Comparison of ENCODE assay signal across 26 mouse cellular contexts in genomic region chr2:59666533-59666932, GRCm38 (mm10).
"Had no signal": no experiment of that assay in that cellular context is flagged by ENCODE, and none has a peak within 500 bp of the region (broad histone marks: within the 10 kb centered on the region; RNA-seq: fewer than 3 reads in every experiment).

No protein-coding gene starts in this region.

- H3K9me3 ChIP-seq: heart, embryonic 10.5 days; heart, embryonic 12.5 days; hindbrain, embryonic 10.5 days; hindbrain, embryonic 12.5 days; intestine, embryonic 15.5 days; limb, embryonic 10.5 days; limb, embryonic 12.5 days; liver, embryonic 13.5 days had no signal

- H3K27ac ChIP-seq: gastrocnemius, adult 2 months; heart, embryonic 10.5 days; hindbrain, embryonic 10.5 days; hindbrain, embryonic 12.5 days; hindbrain, embryonic 14.5 days; intestine, embryonic 15.5 days; left cerebral cortex, adult 2 months; limb, embryonic 10.5 days; liver, embryonic 13.5 days had no signal

- H3K27me3 ChIP-seq: heart, embryonic 12.5 days; hindbrain, embryonic 12.5 days; intestine, embryonic 15.5 days; limb, embryonic 12.5 days; liver, embryonic 13.5 days had no signal

- H3K4me3 ChIP-seq: gastrocnemius, adult 2 months; heart, embryonic 10.5 days; heart, embryonic 12.5 days; hindbrain, embryonic 10.5 days; hindbrain, embryonic 12.5 days; intestine, embryonic 15.5 days; layer of hippocampus, adult 2 months; left cerebral cortex, adult 2 months; limb, embryonic 10.5 days; limb, embryonic 12.5 days; liver, embryonic 13.5 days had no signal

- ATAC-seq: hindbrain, embryonic 16.5 days; inflammation-experienced regulatory T-cells, adult 6 months; intestine, embryonic 15.5 days; intestine, postnatal 0 days had no signal

- DNase-seq: gastrocnemius, adult 2 months; gastrocnemius, postnatal 10 days; gastrocnemius, postnatal 25 days; heart, postnatal 14 days; heart, postnatal 4 days; kidney, adult 18-20 months; kidney, adult 8-10 months; kidney, postnatal 10 days; kidney, postnatal 25 days; kidney, postnatal 4 days; liver; liver, embryonic 13.5 days had no signal

- H3K9ac ChIP-seq: heart, embryonic 12.5 days; hindbrain, embryonic 12.5 days; hindbrain, embryonic 14.5 days; intestine, embryonic 15.5 days; limb, embryonic 12.5 days; liver, embryonic 13.5 days had no signal

- H3K36me3 ChIP-seq: heart, embryonic 10.5 days; hindbrain, embryonic 10.5 days; hindbrain, embryonic 12.5 days; intestine, embryonic 15.5 days; liver, embryonic 13.5 days had no signal

- H3K4me2 ChIP-seq: heart, embryonic 12.5 days; hindbrain, embryonic 12.5 days; hindbrain, embryonic 14.5 days; intestine, embryonic 15.5 days; limb, embryonic 12.5 days; liver, embryonic 11.5 days; liver, embryonic 13.5 days had no signal
